Mouse (Mus musculus) ovary, postnatal 36 days (tissue): ENCODE results near the gene Gm10190.
A peak's percentile ranks its signal among the peaks of the same experiment; 100 is the strongest.
"Not testable (repeated sequence)": the region's sequence is repeated elsewhere in the genome, so short reads cannot be mapped to it uniquely, and the experiment has no call there.

ENCODE experiments used
- DNase-seq: peaks from one replicate; pipeline ENCODE4 v3.0.0; 2022; ENCODE audit warnings: low spot score, mixed read lengths

The Gm10190 gene

GRCm38 (mm10) chr17:80372989-80373725, at the start of gene Gm10190:
Gene Gm10190 (minus strand): TSS chr17:80373541.
- peak; percentile 89 for DNase-seq

- DNase-seq: no peak
Observed at GRCm38 (mm10) chr17:80420998-80421397, 47.7 kb upstream of the Gm10190 start.

- no peak for DNase-seq
Observed at GRCm38 (mm10) chr17:80418572-80419210, 45.4 kb upstream of the Gm10190 start.

GRCm38 (mm10) chr17:80411182-80411581, 37.8 kb upstream of the Gm10190 start:
- no peak for DNase-seq

- DNase-seq: no peak
Observed at GRCm38 (mm10) chr17:80398243-80398642, 24.9 kb upstream of the Gm10190 start.

- DNase-seq: peak; percentile 43
Observed at GRCm38 (mm10) chr17:80391423-80392403, 18.4 kb upstream of the Gm10190 start.

- DNase-seq: no peak
Observed at GRCm38 (mm10) chr17:80390024-80390423, 16.7 kb upstream of the Gm10190 start.

GRCm38 (mm10) chr17:80385671-80386070, 12.3 kb upstream of the Gm10190 start:
- DNase-seq: no peak

GRCm38 (mm10) chr17:80378386-80378785, 5.0 kb upstream of the Gm10190 start:
- DNase-seq: not testable (repeated sequence)

- no peak for DNase-seq
Observed at GRCm38 (mm10) chr17:80373726-80374096, 370 bp upstream of the Gm10190 start.

- no peak for DNase-seq
Observed at GRCm38 (mm10) chr17:80368606-80369005, 4.7 kb downstream of the Gm10190 start.

- peak; percentile 10 for DNase-seq
Observed at GRCm38 (mm10) chr17:80367276-80367675, 6.1 kb downstream of the Gm10190 start.

GRCm38 (mm10) chr17:80360245-80360644, 13.1 kb downstream of the Gm10190 start:
- no peak for DNase-seq

GRCm38 (mm10) chr17:80347234-80347633, 26.1 kb downstream of the Gm10190 start:
- no peak for DNase-seq

- DNase-seq: no peak
Observed at GRCm38 (mm10) chr17:80346591-80347125, 26.7 kb downstream of the Gm10190 start.

- DNase-seq: no peak
Observed at GRCm38 (mm10) chr17:80345277-80345676, 28.1 kb downstream of the Gm10190 start.

- DNase-seq: peak; percentile 27
Observed at GRCm38 (mm10) chr17:80332386-80332785, 41.0 kb downstream of the Gm10190 start.

GRCm38 (mm10) chr17:80326431-80326830, 46.9 kb downstream of the Gm10190 start:
- no peak for DNase-seq

- DNase-seq: no peak
Observed at GRCm38 (mm10) chr17:80325456-80325855, 47.9 kb downstream of the Gm10190 start.

GRCm38 (mm10) chr17:80324521-80324920, 48.8 kb downstream of the Gm10190 start:
- no peak for DNase-seq

- DNase-seq: no peak
Observed at GRCm38 (mm10) chr17:80323658-80324057, 49.7 kb downstream of the Gm10190 start.
